Mouse (Mus musculus) heart, embryonic 14.5 days (tissue): ENCODE measurements around the gene Nae1. TPM values are rescaled to one million over a fixed set of nuclear protein-coding genes. Genes with fewer than 3 reads are reported as not detected.
"Not testable (repeated sequence)": the region's sequence is repeated elsewhere in the genome, so short reads cannot be mapped to it uniquely, and the experiment has no call there.

ENCODE experiments used
- ATAC-seq: fragments of 200-750 bp; cut with Nextera tagmentation; 2 replicates; pipeline ENCODE4 v1.8.0; 2017; ENCODE audit warnings: low read depth, moderate TSS enrichment; ENCODE audit not compliant: insufficient number of reproducible peaks, insufficient read depth, low FRiP score
- H3K27ac ChIP-seq, 2 experiments: fragments of 200-500 bp in 1 of 2; fragments of 300-500 bp in 1 of 2; sonication (generic) in 1 of 2; replicated peaks in 1 of 2; 2 replicates each; pipeline ENCODE4 v1.5.1; 2012 to 2014; ENCODE audit warnings: low read depth in 2 of 2, low read length in 2 of 2, control low read depth in 1 of 2, mild to moderate bottlenecking in 1 of 2, mixed read lengths in 1 of 2; ENCODE audit not compliant: control insufficient read depth in 1 of 2, insufficient read depth in 1 of 2
- H3K27me3 ChIP-seq: fragments of 300-500 bp; sonication (generic); 2 replicates; pipeline ENCODE4 v1.6.1; 2014; ENCODE audit warnings: mild to moderate bottlenecking, low read length, control low read depth; ENCODE audit not compliant: control insufficient read depth, insufficient read depth
- H3K36me3 ChIP-seq: fragments of 300-500 bp; sonication (generic); 2 replicates; pipeline ENCODE4 v1.6.1; 2014; ENCODE audit warnings: mild to moderate bottlenecking, control low read depth, low read length, mixed read lengths; ENCODE audit not compliant: control insufficient read depth, insufficient read depth
- H3K4me1 ChIP-seq, 2 experiments: fragments of 200-500 bp in 1 of 2; fragments of 300-500 bp in 1 of 2; sonication (generic) in 1 of 2; 2 replicates each; pipeline ENCODE4 v1.6.1; 2012 to 2014; ENCODE audit warnings: low read length in 2 of 2, control low read depth in 1 of 2, mixed read lengths in 1 of 2; ENCODE audit not compliant: control insufficient read depth in 2 of 2, insufficient read depth in 2 of 2
- H3K4me2 ChIP-seq: fragments of 300-500 bp; sonication (generic); 2 replicates; pipeline ENCODE4 v1.6.1; 2014; ENCODE audit warnings: mild to moderate bottlenecking, low read length
- H3K4me3 ChIP-seq, 2 experiments: fragments of 200-500 bp in 1 of 2; fragments of 300-500 bp in 1 of 2; sonication (generic) in 1 of 2; 2 replicates each; pipeline ENCODE4 v1.5.1; 2012 to 2014; ENCODE audit warnings: low read length in 2 of 2, mild to moderate bottlenecking in 2 of 2, control low read depth in 1 of 2, low read depth in 1 of 2, moderate library complexity in 1 of 2; ENCODE audit not compliant: control insufficient read depth in 1 of 2, insufficient read depth in 1 of 2
- H3K9ac ChIP-seq: fragments of 300-500 bp; sonication (generic); 2 replicates; pipeline ENCODE4 v1.6.1; 2014; ENCODE audit warnings: mild to moderate bottlenecking, low read length
- H3K9me3 ChIP-seq: fragments of 300-500 bp; sonication (generic); 2 replicates; pipeline ENCODE4 v1.6.1; 2016; ENCODE audit warnings: low read length, control low read depth; ENCODE audit not compliant: control insufficient read depth
- WGBS: fragments of 180-500 bp; shearing (Covaris S2); extraction: QIAGEN DNeasy Blood & Tissue Kit; methylation state at CpG from one replicate; pipeline ENCODE4 v1.1.7; 2014; 5-methylcytosine and 5-hydroxymethylcytosine counted together
- polyA plus RNA-seq: library from polyadenylated mRNA; unstranded; fragments of >200 nt; fragmentation: Nextera tagmentation; extraction: Ambion mirVana; gene quantifications from 2 replicates; pipeline ENCODE4 v1.2.1, GENCODE M21; 2014

Gene Nae1
- polyA plus RNA-seq = 73.3 and 80.0 TPM in 2 replicates

DNA sequence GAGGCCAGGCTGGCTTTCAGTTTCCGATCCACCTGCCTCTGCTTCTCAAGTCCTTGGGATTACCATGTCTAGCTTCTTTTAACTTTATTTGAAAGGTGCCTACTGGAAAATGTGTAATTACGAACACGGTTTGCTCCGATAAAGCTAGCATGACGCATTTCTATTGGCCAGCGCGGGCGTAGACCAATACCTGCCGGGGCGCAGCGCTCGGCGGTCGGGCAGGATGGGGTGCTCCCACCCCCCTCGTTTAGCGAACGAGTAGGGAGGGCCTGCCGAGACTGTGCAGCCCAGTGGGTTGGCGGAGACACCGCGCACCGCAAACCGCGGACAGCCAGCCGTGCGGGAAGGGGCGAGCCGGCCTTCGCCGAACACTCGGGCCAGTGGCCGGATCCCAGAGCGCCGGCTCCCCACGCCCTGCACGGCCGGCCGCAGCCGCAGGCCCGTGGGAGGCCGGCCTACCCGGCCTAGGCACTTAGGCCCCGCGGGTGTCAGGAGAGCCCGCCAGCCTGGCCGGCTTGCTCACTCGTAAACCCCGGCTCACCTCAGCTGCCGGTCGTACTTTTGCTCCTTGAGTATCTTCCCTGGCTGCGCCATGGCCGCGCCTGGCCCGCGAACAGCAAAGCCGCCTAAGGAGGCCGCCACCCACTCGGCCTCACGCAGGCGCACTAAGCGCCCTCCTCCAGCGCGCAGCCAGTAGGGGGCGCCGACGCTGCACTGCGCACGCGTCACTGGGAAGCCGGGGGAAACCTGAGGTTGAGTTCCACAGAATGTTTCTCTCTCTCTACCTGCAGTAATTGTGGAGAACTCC, at the start of gene Nae1, which contains the start of gene Car7:
Gene Nae1, minus strand, starts transcription at position 667 of the 808 bp plus-strand sequence.
Gene Car7, plus strand, starts transcription at position 719 of the 808 bp plus-strand sequence.
- WGBS = under 1% methylated on average over 70 of the region's 70 CpGs

DNA sequence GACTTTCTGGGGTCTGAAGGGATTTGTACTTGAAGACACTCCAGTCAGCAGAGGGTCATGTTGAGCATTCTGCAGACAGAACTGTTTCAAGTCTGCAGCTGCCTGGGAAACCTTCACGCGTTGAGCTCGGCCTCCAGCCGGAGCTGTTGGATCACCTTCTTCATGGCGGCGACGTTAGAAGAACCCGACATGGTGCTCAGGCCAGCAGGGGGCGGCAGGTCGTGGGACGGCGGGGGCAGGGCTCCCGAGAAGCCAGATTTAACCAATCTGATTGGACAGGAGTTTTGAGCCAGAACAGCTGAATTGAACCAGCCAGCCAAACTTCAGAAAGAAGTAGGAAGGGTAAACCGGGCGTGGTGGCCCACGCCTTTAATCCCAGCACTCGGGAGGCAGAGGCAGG, 43.2 kb upstream of the Nae1 start:
- not testable (repeated sequence) for H3K9me3 ChIP-seq, H3K4me3 ChIP-seq, H3K4me2 ChIP-seq, H3K27me3 ChIP-seq, H3K4me1 ChIP-seq, H3K27ac ChIP-seq, ATAC-seq, H3K9ac ChIP-seq, H3K36me3 ChIP-seq
- WGBS = 74% methylated on average over 17 of the region's 17 CpGs

More for the DNA sequence above, at the start of gene Nae1, which contains the start of gene Car7:
- Histone ChIP-seq H3K4me3 (peak within 1 kb of the TSS; percentile 84 to 96), H3K4me1 (peaks cover 7 to 23% of the 10 kb centered on the region in 2 experiments), H3K27ac (peak within 1 kb of the TSS; percentile 60 to 71), H3K4me2 (peak within 1 kb of the TSS; percentile 81), H3K9ac (peak within 1 kb of the TSS; percentile 96), H3K36me3 (peaks cover 12% of the 10 kb centered on the region), H3K9me3 (no peaks in the 10 kb centered on the region), H3K27me3 (peaks cover 12% of the 10 kb centered on the region)
- peak; percentile 90 for ATAC-seq

DNA sequence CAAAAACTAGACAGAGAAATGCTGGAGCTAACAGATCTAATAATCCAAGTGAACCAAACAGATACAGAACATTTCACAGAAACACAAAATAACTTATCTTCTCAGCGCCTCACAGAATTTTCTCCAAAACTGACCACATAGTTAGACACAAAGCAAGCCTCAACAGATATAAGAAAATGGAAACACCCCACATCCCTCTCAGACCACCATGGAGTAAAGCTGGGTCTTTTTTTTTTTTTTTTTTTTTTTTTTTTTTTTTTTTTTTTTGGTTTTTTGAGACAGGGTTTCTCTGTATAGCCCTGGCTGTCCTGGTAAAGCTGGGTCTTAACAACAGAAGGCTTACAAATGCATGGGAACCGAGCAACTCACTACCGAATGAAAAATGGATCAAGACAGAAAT, 42.4 kb upstream of the Nae1 start:
- no peak overlapping the region for H3K9ac ChIP-seq
- 82% methylated on average over 3 of the region's 3 CpGs for WGBS
- ATAC-seq = no peak

DNA sequence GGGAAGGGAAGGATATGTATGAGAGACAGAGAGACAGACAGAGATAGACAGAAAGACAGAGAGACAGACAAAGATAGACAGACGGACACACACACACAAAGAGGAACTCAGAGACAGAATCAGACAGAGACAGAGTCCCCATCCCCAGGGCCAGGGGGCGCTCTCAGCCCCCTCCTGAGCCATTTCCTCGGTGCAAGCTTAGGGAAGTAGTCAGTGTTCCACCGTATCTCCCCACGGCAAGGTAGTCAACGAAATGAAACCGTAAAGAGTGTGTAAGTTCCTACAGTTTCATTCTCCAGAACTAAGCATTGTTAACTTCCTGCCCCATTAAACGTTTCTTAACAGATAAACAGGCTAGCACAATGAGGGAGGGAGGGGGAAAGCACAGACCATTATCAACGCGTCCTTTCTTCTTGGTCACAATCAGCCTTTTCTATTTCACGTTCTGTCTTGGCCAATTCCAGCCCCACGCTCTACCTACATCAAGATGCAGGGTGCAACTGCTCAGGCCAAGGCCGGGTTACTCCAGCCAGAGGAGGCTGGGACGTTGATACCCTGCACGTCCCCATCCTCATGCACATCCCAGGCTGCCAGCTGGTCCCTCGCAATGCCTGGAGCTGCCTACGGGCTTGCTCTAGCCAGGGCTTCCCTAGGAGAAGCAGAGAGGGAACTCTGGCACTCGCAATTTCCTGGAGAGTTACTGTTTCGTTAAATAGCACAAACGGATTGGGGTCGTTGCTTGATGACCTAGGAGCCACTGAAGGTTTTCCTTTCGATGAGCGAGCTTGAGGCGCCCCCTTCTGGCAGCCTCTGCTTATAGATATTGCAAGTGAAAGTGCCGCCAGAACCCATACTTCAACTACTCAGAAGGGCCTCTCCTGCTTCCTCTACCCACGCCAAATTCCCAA, 36.3 kb upstream of the Nae1 start:
- peak overlapping the region; percentile 50 for H3K4me3 ChIP-seq
- peak overlapping the region; percentile 93 for H3K4me2 ChIP-seq
- no peaks in the 10 kb centered on the region for H3K9me3 ChIP-seq
- peaks cover 0 to 3% of the 10 kb centered on the region in 2 experiments; a peak in 1 of 4 replicates for H3K4me1 ChIP-seq
- no peak overlapping the region for H3K27ac ChIP-seq
- no peaks in the 10 kb centered on the region for H3K36me3 ChIP-seq
- WGBS = 5% methylated on average over 26 of the region's 26 CpGs
- ATAC-seq = peak; percentile 35
- H3K9ac ChIP-seq = peak overlapping the region; percentile 48
- no peaks in the 10 kb centered on the region for H3K27me3 ChIP-seq

More for the DNA sequence above, 42.4 kb upstream of the Nae1 start:
- H3K4me2 ChIP-seq = no peak overlapping the region
- H3K4me1 ChIP-seq = no peaks in the 10 kb centered on the region
- H3K27me3 ChIP-seq = no peaks in the 10 kb centered on the region
- H3K9me3 ChIP-seq = no peaks in the 10 kb centered on the region
- H3K27ac ChIP-seq = no peak overlapping the region
- no peaks in the 10 kb centered on the region for H3K36me3 ChIP-seq
- H3K4me3 ChIP-seq = no peak overlapping the region

DNA sequence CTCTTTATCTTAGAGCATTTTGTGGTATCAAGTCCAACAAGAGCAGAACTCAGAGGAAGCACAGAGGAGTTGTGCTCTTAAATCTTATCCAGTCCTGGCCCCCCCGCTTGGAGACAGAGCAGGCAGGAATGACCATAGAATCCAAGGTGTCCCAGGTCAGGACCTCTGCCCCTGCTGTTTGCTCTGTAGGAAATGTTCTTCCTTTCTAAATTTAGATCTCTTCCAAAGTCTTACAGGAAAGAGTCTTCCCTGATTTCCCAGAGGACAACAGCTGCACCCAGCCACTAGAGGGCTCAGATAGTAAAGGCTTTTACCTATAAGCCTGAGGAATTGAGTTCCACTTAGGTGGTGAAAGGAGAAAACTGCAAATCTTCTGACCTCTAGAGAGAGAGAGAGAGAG, 35.1 kb upstream of the Nae1 start:
- Histone ChIP-seq H3K4me3 (no peak overlapping the region), H3K27ac (no peak overlapping the region), H3K4me2 (no peak overlapping the region), H3K36me3 (no peaks in the 10 kb centered on the region), H3K9ac (no peak overlapping the region), H3K9me3 (no peaks in the 10 kb centered on the region), H3K4me1 (peaks cover 0 to 3% of the 10 kb centered on the region in 2 experiments; a peak in 1 of 4 replicates), H3K27me3 (no peaks in the 10 kb centered on the region)
- no peak for ATAC-seq
- 45% methylated on average over 1 of the region's 1 CpGs for WGBS

DNA sequence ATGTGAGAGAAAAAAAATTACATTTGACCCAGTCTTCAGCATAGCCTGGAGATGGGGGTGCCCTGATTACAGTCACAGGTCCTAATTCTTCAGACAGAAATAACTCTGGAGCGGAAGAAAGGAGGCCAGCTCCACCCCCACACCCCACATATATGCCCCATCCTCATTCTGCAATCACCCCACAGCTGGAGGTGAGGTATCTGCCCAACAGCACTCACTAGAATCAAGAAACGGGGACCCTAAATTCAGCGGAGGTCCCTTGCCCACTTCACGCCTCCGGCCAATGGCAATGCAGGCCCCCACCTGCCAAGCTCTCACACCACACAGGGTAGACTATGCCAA, 31.0 kb upstream of the Nae1 start:
- no peak for ATAC-seq
- Histone ChIP-seq H3K9me3 (no peaks in the 10 kb centered on the region), H3K27me3 (no peaks in the 10 kb centered on the region), H3K27ac (no peak overlapping the region), H3K36me3 (no peaks in the 10 kb centered on the region), H3K4me1 (no peaks in the 10 kb centered on the region), H3K4me3 (no peak overlapping the region), H3K9ac (no peak overlapping the region), H3K4me2 (no peak overlapping the region)
- WGBS = 93% methylated on average over 5 of the region's 5 CpGs

DNA sequence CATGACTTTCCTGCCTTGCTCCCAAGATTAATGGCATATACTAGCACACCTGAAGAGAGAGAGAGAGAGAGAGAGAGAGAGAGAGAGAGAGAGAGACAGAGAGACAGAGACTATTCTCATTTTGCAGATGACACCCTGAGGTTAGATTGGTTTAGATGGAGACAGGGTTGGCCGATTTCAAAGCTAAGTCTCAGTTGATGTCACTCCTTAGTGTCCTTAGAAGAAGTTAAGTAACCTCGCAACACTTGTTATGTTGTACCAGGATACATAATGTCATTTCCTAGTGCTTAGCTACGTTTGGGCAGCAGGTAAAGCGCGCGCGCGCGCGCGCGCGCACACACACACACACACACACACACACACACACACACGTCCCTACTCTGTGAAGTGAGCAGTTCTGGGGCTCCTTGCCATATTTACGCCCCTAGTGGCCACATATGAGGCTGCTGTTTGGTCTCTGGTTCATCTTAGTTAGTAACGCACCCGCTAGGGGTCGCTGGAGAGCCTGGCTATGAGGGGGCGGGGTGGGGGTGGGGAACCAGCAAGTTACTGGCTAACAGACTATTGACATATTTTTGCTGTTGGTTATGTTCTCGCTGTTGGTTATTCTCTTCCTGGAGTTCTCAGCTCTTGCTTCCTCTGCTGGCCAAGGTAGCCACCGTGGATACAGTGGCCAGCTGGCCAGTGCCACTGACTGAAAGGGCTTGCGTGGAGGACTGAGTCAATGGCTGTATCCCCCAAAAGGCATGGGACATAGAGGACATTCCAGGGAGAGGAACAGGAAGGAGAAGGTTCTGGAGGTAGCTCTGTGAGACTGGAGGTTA, 30.4 kb upstream of the Nae1 start:
- no peak overlapping the region for H3K27ac ChIP-seq
- no peak overlapping the region for H3K9ac ChIP-seq
- H3K4me2 ChIP-seq = no peak overlapping the region
- H3K4me1 ChIP-seq = no peaks in the 10 kb centered on the region
- H3K36me3 ChIP-seq = no peaks in the 10 kb centered on the region
- peak; percentile 54 for ATAC-seq
- H3K4me3 ChIP-seq = no peak overlapping the region
- H3K27me3 ChIP-seq = no peaks in the 10 kb centered on the region
- no peaks in the 10 kb centered on the region for H3K9me3 ChIP-seq
- WGBS = 20% methylated on average over 22 of the region's 22 CpGs
